Mouse (Mus musculus) CH12F3 (cell line): ENCODE results near the gene 1700017B05Rik.
"Not testable (repeated sequence)": the region's sequence is repeated elsewhere in the genome, so short reads cannot be mapped to it uniquely, and the experiment has no call there.

Source experiments
- in situ Hi-C: fragments of 300-500 bp; cut with MboI; formaldehyde crosslinking; loops from 2 replicates; pipeline ENCODE4 v1.14.3; 2020; ENCODE audit warnings: low sequenced_read_pairs

1700017B05Rik gene

GRCm38 (mm10) chr9:57223341-57223740 is 39.1 kb downstream of the 1700017B05Rik start:
- in situ Hi-C loops = no loop called here

- in situ Hi-C loops = no loop called here
Observed at GRCm38 (mm10) chr9:57220356-57220755, 42.1 kb downstream of the 1700017B05Rik start.

- in situ Hi-C loops = no loop called here
Observed at GRCm38 (mm10) chr9:57219511-57219910, 42.9 kb downstream of the 1700017B05Rik start.

- in situ Hi-C loops = no loop called here
Observed at GRCm38 (mm10) chr9:57218776-57219175, 43.6 kb downstream of the 1700017B05Rik start.

- in situ Hi-C loops = no loop called here
Observed at GRCm38 (mm10) chr9:57217220-57217619, 45.2 kb downstream of the 1700017B05Rik start.

GRCm38 (mm10) chr9:57214500-57214899 is 47.9 kb downstream of the 1700017B05Rik start:
- in situ Hi-C loops = no loop called here

- in situ Hi-C loops = no loop called here
Observed at GRCm38 (mm10) chr9:57212448-57213222, 49.8 kb downstream of the 1700017B05Rik start.

- in situ Hi-C loops = no loop called here
Observed at GRCm38 (mm10) chr9:57209316-57209715, 53.1 kb downstream of the 1700017B05Rik start.

GRCm38 (mm10) chr9:57206896-57207295 is 55.5 kb downstream of the 1700017B05Rik start:
- in situ Hi-C loops = no loop called here

GRCm38 (mm10) chr9:57203571-57203970 is 58.8 kb downstream of the 1700017B05Rik start:
- in situ Hi-C loops = not testable (repeated sequence)
